Mouse (Mus musculus): ENCODE results near the gene Nudt2.

DNA sequence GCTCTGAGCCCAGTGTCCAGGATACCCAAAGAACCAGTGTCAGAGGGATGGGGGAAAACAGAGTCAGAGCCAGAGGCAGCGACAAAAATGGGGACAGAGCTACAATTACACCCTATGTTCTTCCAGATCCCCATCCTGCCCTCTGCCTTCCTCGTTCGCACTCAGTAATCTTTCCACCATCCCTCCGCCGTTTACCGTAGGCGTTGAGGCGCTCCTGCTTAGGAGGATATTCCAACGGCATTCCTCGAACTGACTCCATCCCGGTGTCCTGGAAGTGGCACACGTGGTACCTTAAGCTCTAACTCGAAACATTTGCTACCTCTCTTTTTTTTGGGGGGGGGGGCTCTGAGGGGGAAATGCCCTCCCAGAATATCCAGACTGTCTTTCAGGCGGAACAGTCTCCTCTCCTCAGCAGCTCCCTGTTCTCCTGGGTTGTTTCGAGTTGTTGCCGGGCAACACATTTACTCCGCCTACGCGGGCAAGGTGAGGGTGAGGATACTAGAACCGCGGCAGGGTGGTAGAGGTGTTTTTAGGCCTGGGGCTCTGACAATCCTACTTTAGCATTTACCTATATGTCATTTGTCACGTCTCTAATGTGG is 42.5 kb downstream of the Nudt2 start:
- TF ChIP-seq CTCF (IDR thresholded peaks at IDR 0.05; ENCODE audit: borderline replicate concordance, control insufficient read depth, extremely low read depth, insufficient read depth, low read length, poor library complexity): no peak
- no peak for TF ChIP-seq POLR2A (IDR thresholded peaks at IDR 0.05; ENCODE audit: control insufficient read depth, extremely low read depth, insufficient read depth, low read length, poor library complexity)

All from thymus, adult 2 months (tissue).